In the genomic region with DNA sequence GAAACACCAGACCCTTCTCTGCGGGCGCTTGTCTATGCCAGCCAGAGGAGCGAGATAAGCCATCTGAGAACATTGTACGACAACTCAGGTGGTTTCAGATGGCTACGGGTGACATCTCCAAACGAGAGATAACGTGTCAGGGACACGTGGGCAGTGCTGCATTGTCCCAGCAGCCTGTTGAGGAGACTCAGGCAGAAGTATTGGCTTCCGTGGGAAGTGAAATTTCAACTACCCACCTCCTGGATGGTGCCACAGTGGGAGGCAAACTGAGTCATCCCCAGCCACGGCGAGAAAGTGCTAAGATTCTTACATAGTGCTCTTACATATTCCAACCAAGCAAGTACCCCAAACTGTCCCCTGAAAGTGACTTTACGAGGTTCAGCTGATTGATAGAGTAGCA, we compare ENCODE assay signal across 23 mouse cellular contexts.
A peak's percentile ranks its signal among the peaks of the same experiment; 100 is the strongest.
DNase-seq lines count a peak whose midpoint lies in the region; ATAC-seq lines count a peak whose summit lies in the region.
"Had no signal": no experiment of that assay in that cellular context is flagged by ENCODE, and none has a peak within 500 bp of the region (broad histone marks: within the 10 kb centered on the region; RNA-seq: fewer than 3 reads in every experiment).

No protein-coding gene starts in this region.

- H3K9ac ChIP-seq in midbrain, embryonic 11.5 days (ENCODE audit: low read length): no peak overlapping the region
- H3K9ac ChIP-seq: heart, embryonic 12.5 days; limb, embryonic 13.5 days; liver, embryonic 12.5 days had no signal

- H3K4me1 ChIP-seq in midbrain, embryonic 11.5 days (ENCODE audit: control insufficient read depth, insufficient read depth, low read length): peaks cover 6% of the 10 kb centered on the region
- H3K4me1 ChIP-seq: liver, embryonic 12.5 days had no signal

- no peak overlapping the region for H3K27ac ChIP-seq in midbrain, embryonic 11.5 days (ENCODE audit: low read depth, low read length)
- H3K27ac ChIP-seq: forebrain, embryonic 10.5 days; layer of hippocampus, adult 2 months; limb, embryonic 13.5 days; liver, embryonic 12.5 days had no signal

- no peaks in the 10 kb centered on the region for H3K36me3 ChIP-seq in midbrain, embryonic 11.5 days (ENCODE audit: control insufficient read depth, insufficient read depth, low read length)
- H3K36me3 ChIP-seq: forebrain, embryonic 10.5 days; heart, embryonic 12.5 days; limb, embryonic 13.5 days; liver, embryonic 12.5 days; midbrain, embryonic 10.5 days had no signal

- H3K9me3 ChIP-seq in midbrain, embryonic 11.5 days (ENCODE audit: control insufficient read depth, low read length): no peaks in the 10 kb centered on the region
- H3K9me3 ChIP-seq: forebrain, embryonic 10.5 days; heart, embryonic 12.5 days; limb, embryonic 13.5 days; liver, embryonic 12.5 days; midbrain, embryonic 10.5 days had no signal

- H3K27me3 ChIP-seq in midbrain, embryonic 11.5 days (ENCODE audit: control insufficient read depth, insufficient read depth, low read length): no peaks in the 10 kb centered on the region
- H3K27me3 ChIP-seq: liver, embryonic 12.5 days had no signal

- 83% methylated on average over 12 of the region's 12 CpGs for WGBS in midbrain, embryonic 11.5 days

- no peak overlapping the region for H3K4me2 ChIP-seq in midbrain, embryonic 11.5 days
- H3K4me2 ChIP-seq: heart, embryonic 12.5 days; limb, embryonic 13.5 days; liver, embryonic 12.5 days had no signal

- H3K4me3 ChIP-seq in midbrain, embryonic 11.5 days (ENCODE audit: low read depth, low read length): no peak overlapping the region
- H3K4me3 ChIP-seq: forebrain, embryonic 10.5 days; heart, embryonic 12.5 days; layer of hippocampus, adult 2 months; limb, embryonic 13.5 days; liver, embryonic 12.5 days; midbrain, embryonic 10.5 days had no signal

- no peak for ATAC-seq in midbrain, embryonic 11.5 days (ENCODE audit: low FRiP score)
- ATAC-seq: forebrain, embryonic 16.5 days had no signal

- peak; percentile 39 for DNase-seq in layer of hippocampus, adult 11-12 months (ENCODE audit: low spot score)
- no peak for DNase-seq in layer of hippocampus, postnatal 25 days (ENCODE audit: extremely low spot score in 1 of 2, low spot score in 1 of 2)
- DNase-seq in right cerebral cortex, adult 18-20 months: peak; percentile 85
- DNase-seq in right cerebral cortex, postnatal 10 days (ENCODE audit: low spot score in 2 of 2): no peak
- DNase-seq in left cerebral cortex, adult 9 months (ENCODE audit: low spot score in 2 of 2): peak; percentile 58 to 81
- DNase-seq in right cerebral cortex, postnatal 36 days (ENCODE audit: low spot score in 2 of 2): peak; percentile 70 to 77
- no peak for DNase-seq in thymus, postnatal 25 days
- no peak for DNase-seq in midbrain, embryonic 11.5 days (ENCODE audit: low spot score, missing footprints)
- DNase-seq: adrenal gland, postnatal 36 days; cerebellum, adult 11 months; cerebellum, adult 9-11 months; heart, postnatal 10 days; kidney, postnatal 10 days; lung, adult 18-20 months; lung, postnatal 10 days; thymus, adult 2 months had no signal

Comparison
In these comparisons a context has a peak if more than half of its experiments do, and no peak if none do; other contexts are left out.
1. DNase-seq: peak in layer of hippocampus, adult 11-12 months (single experiment), right cerebral cortex, adult 18-20 months (single experiment), left cerebral cortex, adult 9 months (2 of 2) and right cerebral cortex, postnatal 36 days (2 of 2); none in layer of hippocampus, postnatal 25 days (0 of 2), right cerebral cortex, postnatal 10 days (0 of 2), thymus, postnatal 25 days (single experiment) and midbrain, embryonic 11.5 days (single experiment).